Mouse (Mus musculus): ENCODE measurements around the gene Ranbp6.

The Ranbp6 gene

GRCm38 (mm10) chr19:29812581-29813460 lies at the start of gene Ranbp6:
Ranbp6 (minus strand) TSS chr19:29812974.
- peak; percentile 72 for DNase-seq (ENCODE audit: low read depth, low spot score)

- no peak for DNase-seq (ENCODE audit: low read depth, low spot score)
Observed at GRCm38 (mm10) chr19:29860816-29861215, 48.0 kb upstream of the Ranbp6 start.

- DNase-seq (ENCODE audit: low read depth, low spot score): no peak
Observed at GRCm38 (mm10) chr19:29857267-29857666, 44.5 kb upstream of the Ranbp6 start.

- DNase-seq (ENCODE audit: low read depth, low spot score): no peak
Observed at GRCm38 (mm10) chr19:29853711-29854110, 40.9 kb upstream of the Ranbp6 start.

DNA sequence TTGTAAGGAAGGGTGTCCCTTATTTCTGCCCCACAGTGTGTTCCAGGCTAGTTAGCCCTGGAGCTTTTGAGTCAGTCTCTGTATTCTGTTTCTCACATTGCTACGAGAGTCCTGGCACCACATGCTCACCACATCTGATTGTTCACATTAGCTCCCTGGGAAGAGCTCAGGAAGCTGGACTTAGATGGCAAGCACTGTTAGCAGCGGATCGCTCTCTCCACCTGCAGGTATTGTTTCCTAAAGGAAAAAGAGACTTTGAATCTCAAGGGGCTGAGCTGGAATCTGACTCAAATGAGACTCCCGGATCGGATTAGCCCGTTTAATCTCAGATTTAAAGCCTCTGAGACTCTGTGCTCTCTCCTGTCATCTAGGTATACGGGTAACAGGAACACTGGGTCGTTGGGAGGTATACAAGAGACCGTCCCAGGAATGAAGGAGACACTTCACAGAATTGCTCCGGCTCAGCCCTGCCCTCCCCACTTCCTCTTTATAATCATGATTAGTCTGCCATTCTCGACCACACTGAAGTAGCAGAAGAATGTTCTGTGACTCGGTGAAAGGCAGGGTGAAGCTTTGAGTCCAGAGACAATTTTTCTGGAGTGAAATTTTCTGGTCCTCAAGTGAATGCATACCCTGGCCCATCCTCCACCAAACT lies 38.4 kb upstream of the Ranbp6 start:
- no peak for DNase-seq (ENCODE audit: low read depth, low spot score)

DNA sequence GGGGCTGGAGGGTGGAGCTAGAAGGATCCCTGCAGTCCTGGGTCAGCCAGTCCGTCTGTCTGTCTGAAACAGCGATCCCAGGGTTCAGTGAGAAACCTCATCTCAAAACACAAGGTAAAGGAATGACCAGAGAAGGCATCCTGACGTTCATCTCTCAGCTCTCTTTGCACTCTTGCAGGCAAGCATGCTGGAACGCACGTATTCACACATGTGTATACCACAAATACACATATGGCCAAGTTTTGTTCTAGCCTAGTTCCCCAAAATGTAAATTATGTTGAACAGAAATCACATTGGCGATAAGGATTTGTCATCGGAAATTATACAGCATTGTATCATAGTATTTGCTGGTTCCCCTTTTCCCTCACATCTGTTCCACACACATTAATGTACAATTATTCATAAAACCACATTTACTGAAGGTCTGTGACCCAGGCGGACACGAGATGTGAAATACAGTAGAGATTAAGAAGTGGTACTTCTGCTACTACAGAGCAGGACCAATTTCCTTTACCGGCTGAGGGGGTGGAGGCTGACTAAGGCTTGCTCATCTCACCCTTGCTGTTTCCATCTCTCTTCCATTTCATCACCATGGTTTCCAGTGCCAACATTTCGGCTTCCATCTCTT lies 37.3 kb upstream of the Ranbp6 start:
- no peak for DNase-seq (ENCODE audit: low read depth, low spot score)

GRCm38 (mm10) chr19:29844036-29844661 lies 31.4 kb upstream of the Ranbp6 start:
- no peak for DNase-seq (ENCODE audit: low read depth, low spot score)

DNA sequence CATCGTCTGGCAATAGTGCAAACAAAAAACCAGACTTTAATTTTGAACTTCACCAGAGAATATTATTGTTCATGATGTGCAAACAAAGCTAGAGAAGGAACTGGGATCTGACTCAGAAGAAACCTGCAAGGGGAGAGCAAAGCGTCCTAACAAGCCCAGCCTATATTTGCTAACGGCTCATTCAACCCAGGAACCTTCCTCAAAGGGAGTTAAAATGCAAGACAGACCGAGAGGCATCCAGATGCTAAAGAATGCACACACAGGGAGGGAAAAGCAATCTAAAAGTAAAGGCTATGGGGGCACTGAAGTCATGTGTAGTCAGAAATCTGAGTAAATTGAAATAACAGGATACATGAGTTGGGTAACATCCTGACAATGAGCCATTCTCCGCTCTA lies 30.9 kb upstream of the Ranbp6 start:
- DNase-seq (ENCODE audit: low read depth, low spot score): no peak

DNA sequence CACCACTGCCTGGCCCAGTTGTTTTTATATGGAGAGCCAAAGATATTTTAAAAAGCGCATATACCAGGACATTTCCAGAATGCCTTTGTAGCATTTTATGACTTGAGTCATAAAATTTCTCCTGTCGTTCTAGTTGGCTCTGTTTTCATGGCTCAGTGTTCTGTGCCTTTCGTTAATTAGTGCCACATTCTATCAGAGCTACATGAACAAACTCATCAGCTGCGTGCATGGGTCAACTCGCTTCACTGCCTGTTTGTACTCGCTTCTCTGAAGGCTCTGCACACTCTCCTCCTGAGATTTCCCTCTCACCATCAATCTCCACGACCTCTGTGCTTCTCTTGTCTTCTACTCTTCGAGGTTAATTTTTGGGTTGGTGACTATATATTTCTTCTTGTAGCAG lies 30.2 kb upstream of the Ranbp6 start:
- DNase-seq (ENCODE audit: low read depth, low spot score): no peak

DNA sequence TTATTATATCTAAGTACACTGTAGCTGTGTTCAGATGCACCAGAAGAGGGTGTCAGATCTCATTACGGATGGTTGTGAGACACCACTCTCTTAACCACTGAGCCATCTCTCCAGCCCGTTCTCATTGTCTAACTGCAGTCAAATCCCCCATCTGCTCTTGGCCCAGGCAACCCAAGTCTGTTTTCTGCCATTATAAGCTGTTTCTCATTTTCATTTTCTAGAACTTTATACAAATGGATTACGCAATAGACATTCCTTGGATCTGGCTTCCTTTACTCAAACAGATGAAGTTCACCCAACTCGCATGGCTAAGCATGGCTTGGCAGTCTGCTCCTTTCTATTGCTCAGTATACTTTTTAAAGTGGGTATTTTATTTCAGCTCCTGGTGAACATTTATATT lies 27.9 kb upstream of the Ranbp6 start:
- DNase-seq (ENCODE audit: low read depth, low spot score): no peak

DNA sequence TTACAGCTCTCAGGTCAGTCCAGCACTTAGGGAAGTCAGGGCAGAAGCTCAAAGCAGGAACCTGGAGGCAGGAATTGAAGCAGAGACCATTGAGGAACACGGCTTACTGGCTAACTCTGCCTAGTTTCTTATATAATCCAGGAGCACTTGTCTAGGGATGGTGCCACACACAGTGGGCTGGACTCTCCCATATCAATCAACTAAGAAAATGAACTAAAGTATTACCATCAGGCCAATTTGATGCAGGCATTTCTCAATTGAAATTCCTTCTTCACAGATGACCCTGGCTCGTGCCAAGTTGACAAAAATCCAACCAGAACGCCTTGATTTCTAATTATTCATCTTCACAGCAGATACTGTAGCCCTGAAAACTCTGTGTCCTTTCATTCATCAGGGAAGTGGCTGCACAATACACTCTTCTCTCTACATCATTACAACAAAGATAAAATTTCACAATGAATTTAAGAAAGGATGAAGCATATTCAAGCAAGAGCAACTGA lies 25.9 kb upstream of the Ranbp6 start:
- no peak for DNase-seq (ENCODE audit: low read depth, low spot score)

DNA sequence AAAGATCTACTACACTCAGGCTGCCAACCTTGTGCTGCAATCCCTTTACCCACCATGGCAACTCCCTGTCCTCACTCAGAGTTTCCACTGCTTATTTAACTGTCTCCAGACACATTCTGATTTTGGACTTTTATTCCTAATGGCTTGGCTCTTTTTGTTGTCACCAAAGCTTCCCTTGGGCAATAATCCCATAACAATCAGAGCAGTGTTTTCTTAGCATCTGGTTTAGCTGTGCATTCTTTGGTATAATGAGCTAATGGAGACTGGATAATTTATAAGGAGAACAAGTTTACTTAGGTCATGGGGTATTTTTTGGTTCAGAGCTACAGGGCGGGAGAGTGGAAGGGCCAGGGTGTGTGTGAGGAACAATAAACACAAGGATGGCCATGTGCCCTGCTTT lies 25.4 kb upstream of the Ranbp6 start:
- DNase-seq (ENCODE audit: low read depth, low spot score): no peak

- no peak for DNase-seq (ENCODE audit: low read depth, low spot score)
Observed at GRCm38 (mm10) chr19:29835364-29836034, 22.7 kb upstream of the Ranbp6 start.

DNA sequence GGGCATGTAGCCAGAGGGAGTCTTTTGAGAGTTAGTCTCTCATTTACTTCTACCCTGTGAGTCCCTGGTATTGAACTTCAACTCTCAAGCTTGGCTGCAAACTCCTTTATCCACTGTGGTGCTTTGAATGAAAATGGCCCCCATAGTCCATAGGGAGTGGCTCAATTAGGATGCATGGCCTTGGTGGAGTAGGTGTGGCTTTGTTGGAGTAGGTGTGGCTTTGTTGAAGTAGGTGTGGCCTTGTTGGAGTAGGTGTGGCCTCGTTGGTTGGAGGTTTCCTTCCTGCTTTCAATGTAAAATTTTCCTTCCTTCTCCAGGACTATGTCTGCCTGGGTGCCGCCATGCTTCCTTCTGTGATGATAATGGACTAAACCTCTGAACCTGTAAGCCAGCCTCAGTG lies 18.1 kb upstream of the Ranbp6 start:
- no peak for DNase-seq (ENCODE audit: low read depth, low spot score)

- no peak for DNase-seq (ENCODE audit: low read depth, low spot score)
Observed at GRCm38 (mm10) chr19:29828558-29828957, 15.8 kb upstream of the Ranbp6 start.

GRCm38 (mm10) chr19:29826686-29827085 lies 13.9 kb upstream of the Ranbp6 start:
- no peak for DNase-seq (ENCODE audit: low read depth, low spot score)

DNA sequence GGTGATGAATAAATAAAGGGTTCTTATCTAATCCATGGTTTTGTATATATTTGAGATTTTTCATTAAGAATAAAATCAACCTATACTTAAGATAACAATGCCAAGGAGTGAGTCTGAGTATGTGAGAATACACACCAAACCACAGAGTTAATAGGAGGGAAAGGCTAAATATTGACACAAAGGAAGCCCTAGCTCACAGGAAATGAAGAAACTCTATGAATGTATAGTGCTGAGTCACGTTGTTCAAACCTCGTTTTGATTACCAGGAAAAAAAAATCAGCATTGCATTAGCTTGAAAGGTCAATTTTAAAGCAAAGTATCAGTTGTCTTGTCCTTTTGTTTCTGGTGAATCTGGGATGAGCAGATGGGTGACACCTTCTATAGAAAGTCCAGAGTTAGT lies 12.2 kb upstream of the Ranbp6 start:
- DNase-seq (ENCODE audit: low read depth, low spot score): no peak

DNA sequence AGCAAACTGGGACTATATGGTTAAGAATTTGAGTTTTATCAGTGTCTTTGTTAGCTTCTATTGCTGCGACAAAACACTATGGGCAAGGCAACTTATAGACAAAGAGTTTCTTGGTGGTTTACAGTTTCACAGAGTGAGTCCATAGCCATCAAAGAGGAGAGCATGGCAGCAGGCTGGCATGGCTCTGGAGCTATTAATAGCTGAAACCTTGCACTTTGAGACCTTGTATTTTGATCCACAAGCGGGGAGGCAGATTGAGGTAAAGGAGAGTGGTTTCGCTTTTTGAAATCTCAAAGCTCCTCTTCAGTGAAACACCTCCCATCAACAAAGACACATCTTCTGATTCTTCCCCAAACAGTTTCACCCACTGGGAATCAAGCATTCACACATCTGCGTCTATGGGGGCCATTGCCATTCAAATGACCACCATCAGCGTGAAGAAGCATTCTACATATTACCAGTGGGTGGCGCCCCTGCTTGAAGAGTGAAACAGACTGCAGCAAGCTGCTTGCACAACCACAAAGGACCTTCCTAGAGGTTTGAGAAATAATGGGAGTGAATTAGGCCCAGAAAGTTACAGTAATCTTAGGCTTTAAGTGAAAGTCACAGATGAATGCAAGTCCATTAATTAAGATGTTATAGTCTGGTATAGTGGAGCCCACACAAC lies 11.4 kb upstream of the Ranbp6 start:
- no peak for DNase-seq (ENCODE audit: low read depth, low spot score)

DNA sequence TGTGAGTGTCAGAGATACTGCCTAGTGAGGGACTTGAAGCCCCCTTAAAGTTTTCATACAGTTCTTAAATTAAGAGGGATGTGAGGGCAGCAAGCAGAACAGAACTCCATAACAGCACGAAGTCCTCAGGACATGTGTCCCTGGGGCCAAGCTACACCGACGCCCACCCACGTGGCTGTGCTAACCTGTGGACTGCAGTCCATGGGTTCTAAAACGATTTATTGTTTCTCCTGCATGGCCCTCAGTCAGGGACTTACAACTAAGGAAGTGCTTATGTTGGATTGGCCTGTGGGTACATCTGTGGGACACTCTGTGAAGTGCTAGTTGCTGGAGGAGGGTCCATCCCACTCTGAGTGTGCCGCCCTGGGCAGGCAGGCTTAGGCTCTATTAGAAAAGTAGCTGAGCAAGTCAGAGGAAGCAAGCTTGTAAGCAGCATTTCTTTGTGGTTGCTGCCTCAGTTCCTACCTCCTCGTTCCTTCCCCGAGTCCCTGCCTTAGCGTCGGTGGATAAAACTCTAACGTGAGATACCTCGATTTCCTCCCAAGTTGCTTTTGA lies 10.8 kb upstream of the Ranbp6 start:
- no peak for DNase-seq (ENCODE audit: low read depth, low spot score)

- peak; percentile 51 for DNase-seq (ENCODE audit: low read depth, low spot score)
Observed at GRCm38 (mm10) chr19:29820966-29821365, 8.2 kb upstream of the Ranbp6 start.

DNA sequence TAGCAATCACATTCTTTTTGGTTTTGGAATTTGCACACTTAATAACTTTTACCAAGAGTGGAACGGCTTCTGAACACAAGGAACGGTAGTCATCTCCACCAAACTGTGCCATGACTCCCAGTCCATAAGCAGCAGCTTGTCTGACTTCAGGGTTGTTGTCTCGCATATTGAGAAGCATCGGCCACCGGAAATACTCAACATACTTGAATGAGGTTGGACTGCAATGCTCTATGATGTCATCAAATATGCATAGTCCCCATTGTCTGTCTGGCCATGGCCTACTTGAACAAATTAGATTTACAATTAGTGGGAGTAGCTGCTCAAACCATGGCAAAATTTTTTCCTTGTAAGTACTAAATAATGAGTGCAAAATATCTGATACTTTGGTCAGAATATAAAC lies 2.8 kb downstream of the Ranbp6 start:
- no peak for DNase-seq (ENCODE audit: low read depth, low spot score)

Data from telencephalon, adult 2 months (tissue).